In genomic region chrX:136115015-136115414, GRCm38 (mm10) we compare ENCODE assay signal across 10 mouse cellular contexts. TPM values are rescaled to one million over a fixed set of nuclear protein-coding genes. Genes with fewer than 3 reads are reported as not detected.
A peak's percentile ranks its signal among the peaks of the same experiment; 100 is the strongest.
DNase-seq lines count a peak whose midpoint lies in the region; ATAC-seq and TF ChIP-seq lines count a peak whose summit lies in the region.
"Had no signal": no experiment of that assay in that cellular context is flagged by ENCODE, and none has a peak within 500 bp of the region (broad histone marks: within the 10 kb centered on the region; RNA-seq: fewer than 3 reads in every experiment).

No protein-coding gene starts in this region.

- DNase-seq in neural tube, embryonic 11.5 days (ENCODE audit: low spot score), result no peak
- DNase-seq in neural tube, embryonic 10.5 days (ENCODE audit: extremely low spot score, low spot score), result no peak
- DNase-seq in limb, embryonic 14.5 days (ENCODE audit: low spot score), result no peak
- DNase-seq in right cerebral cortex, postnatal 36 days (ENCODE audit: low spot score in 2 of 2), result no peak
- no peak for DNase-seq in cerebellum, adult 11 months
- DNase-seq: liver, embryonic 13.5 days had no signal

- peak overlapping the region; percentile 59 for H3K4me2 ChIP-seq in heart, embryonic 11.5 days
- no peak overlapping the region for H3K4me2 ChIP-seq in heart, embryonic 12.5 days
- peak overlapping the region; percentile 42; the same call in 1 of the 2 replicates for H3K4me2 ChIP-seq in neural tube, embryonic 11.5 days (ENCODE audit: low read depth)
- H3K4me2 ChIP-seq in limb, embryonic 14.5 days (replicated peaks; ENCODE audit: low read depth, low read length, severe bottlenecking), result peak overlapping the region; percentile 51; the same call in 1 of the 2 replicates

- no peak for ATAC-seq in heart, embryonic 11.5 days (replicated peaks; ENCODE audit: insufficient number of reproducible peaks, low FRiP score, low TSS enrichment)
- ATAC-seq in heart, embryonic 12.5 days (ENCODE audit: insufficient number of reproducible peaks, low FRiP score), result no peak
- ATAC-seq in neural tube, embryonic 11.5 days (ENCODE audit: insufficient read depth, low FRiP score, low TSS enrichment), result peak; percentile 28
- no peak for ATAC-seq in limb, embryonic 14.5 days (ENCODE audit: low FRiP score, low read depth)
- ATAC-seq in CD4-positive, CD25-positive, alpha-beta regulatory T cell, adult 4 months, result no peak

- H3K4me1 ChIP-seq in heart, embryonic 11.5 days (ENCODE audit: control insufficient read depth, insufficient read depth, low read length), result no peaks in the 10 kb centered on the region
- no peaks in the 10 kb centered on the region for H3K4me1 ChIP-seq in heart, embryonic 12.5 days (replicated peaks)
- H3K4me1 ChIP-seq in neural tube, embryonic 11.5 days (ENCODE audit: control insufficient read depth, insufficient read depth, low read length), result no peaks in the 10 kb centered on the region
- no peaks in the 10 kb centered on the region for H3K4me1 ChIP-seq in limb, embryonic 14.5 days (ENCODE audit: control insufficient read depth, insufficient read depth, low read length)
- H3K4me1 ChIP-seq: liver, embryonic 13.5 days had no signal

- no peak overlapping the region for H3K4me3 ChIP-seq in heart, embryonic 11.5 days (ENCODE audit: low read depth, low read length)
- no peak overlapping the region for H3K4me3 ChIP-seq in heart, embryonic 12.5 days
- H3K4me3 ChIP-seq in neural tube, embryonic 11.5 days (ENCODE audit: low read depth, low read length), result no peak overlapping the region
- H3K4me3 ChIP-seq in limb, embryonic 14.5 days (replicated peaks; ENCODE audit: low read length), result peak overlapping the region; percentile 40; the same call in 1 of the 2 replicates
- H3K4me3 ChIP-seq: myocyte had no signal

- H3K9me3 ChIP-seq in heart, embryonic 11.5 days (replicated peaks; ENCODE audit: control insufficient read depth, low read length), result no peaks in the 10 kb centered on the region
- H3K9me3 ChIP-seq in heart, embryonic 12.5 days (replicated peaks), result no peaks in the 10 kb centered on the region
- H3K9me3 ChIP-seq in neural tube, embryonic 11.5 days (ENCODE audit: control insufficient read depth, low read length), result no peaks in the 10 kb centered on the region
- H3K9me3 ChIP-seq in limb, embryonic 14.5 days (ENCODE audit: control insufficient read depth, low read length), result no peaks in the 10 kb centered on the region
- H3K9me3 ChIP-seq: liver, embryonic 13.5 days had no signal

- no peak overlapping the region for H3K9ac ChIP-seq in heart, embryonic 11.5 days (ENCODE audit: low read depth, low read length)
- no peak overlapping the region for H3K9ac ChIP-seq in heart, embryonic 12.5 days
- no peak overlapping the region for H3K9ac ChIP-seq in neural tube, embryonic 11.5 days (ENCODE audit: low read length)
- H3K9ac ChIP-seq in limb, embryonic 14.5 days (ENCODE audit: low read depth, low read length, severe bottlenecking), result no peak overlapping the region
- H3K9ac ChIP-seq: liver, embryonic 13.5 days had no signal

- TF ChIP-seq POLR2A in limb, embryonic 14.5 days (IDR thresholded peaks at IDR 0.05; ENCODE audit: borderline replicate concordance, extremely low read depth, insufficient read depth, insufficient read length), result no peak

- no peaks in the 10 kb centered on the region for H3K27me3 ChIP-seq in heart, embryonic 11.5 days (ENCODE audit: control insufficient read depth, insufficient read depth, low read length)
- 0 out of 2 replicates have a peak, but pooled peaks cover 13% of the 10 kb centered on the region for H3K27me3 ChIP-seq in heart, embryonic 12.5 days (replicated peaks)
- H3K27me3 ChIP-seq in neural tube, embryonic 11.5 days (ENCODE audit: control insufficient read depth, insufficient read depth, low read length), result no peaks in the 10 kb centered on the region
- H3K27me3 ChIP-seq in limb, embryonic 14.5 days (ENCODE audit: control insufficient read depth, insufficient read depth, low read length), result peaks cover 3% of the 10 kb centered on the region; the same call in 1 of the 2 replicates

- WGBS in heart, embryonic 11.5 days (ENCODE audit: insufficient replicate concordance), result 24% methylated on average over 4 of the region's 4 CpGs
- 32% methylated on average over 4 of the region's 4 CpGs for WGBS in heart, embryonic 12.5 days
- WGBS in neural tube, embryonic 11.5 days, result 42% methylated on average over 4 of the region's 4 CpGs
- WGBS in limb, embryonic 14.5 days, result 38% methylated on average over 4 of the region's 4 CpGs

- no peaks in the 10 kb centered on the region for H3K36me3 ChIP-seq in heart, embryonic 11.5 days (ENCODE audit: control insufficient read depth, insufficient read depth, low read length)
- no peaks in the 10 kb centered on the region for H3K36me3 ChIP-seq in heart, embryonic 12.5 days
- H3K36me3 ChIP-seq in neural tube, embryonic 11.5 days (ENCODE audit: control insufficient read depth, insufficient read depth, low read length), result no peaks in the 10 kb centered on the region
- no peaks in the 10 kb centered on the region for H3K36me3 ChIP-seq in limb, embryonic 14.5 days (ENCODE audit: control insufficient read depth, insufficient read depth, low read length)
- H3K36me3 ChIP-seq: liver, embryonic 13.5 days had no signal

- no peak overlapping the region for H3K27ac ChIP-seq in heart, embryonic 11.5 days (ENCODE audit: low read depth, low read length)
- H3K27ac ChIP-seq in heart, embryonic 12.5 days (ENCODE audit: poor library complexity, severe bottlenecking), result no peak overlapping the region
- no peak overlapping the region for H3K27ac ChIP-seq in neural tube, embryonic 11.5 days (ENCODE audit: low read depth, low read length)
- H3K27ac ChIP-seq in limb, embryonic 14.5 days (replicated peaks; ENCODE audit: low read depth, low read length), result no peak overlapping the region
- H3K27ac ChIP-seq: liver, embryonic 13.5 days had no signal

RNA-seq across cellular contexts. Expression of gene Bex4, which starts 23.8 kb away (rescaled TPM):
- polyA plus RNA-seq in heart, embryonic 11.5 days (2014; fragmentation: Nextera tagmentation; extraction: Ambion mirVana), result 221 and 236 TPM in 2 replicates
- 216 and 218 TPM in 2 replicates for polyA plus RNA-seq in heart, embryonic 12.5 days (2016; fragmentation: Nextera tagmentation; extraction: Ambion mirVana)
- polyA plus RNA-seq in neural tube, embryonic 11.5 days (2014; fragmentation: Nextera tagmentation; extraction: Ambion mirVana), result 65.6 and 70.7 TPM in 2 replicates
- 16.6 and 30.9 TPM in 2 replicates for polyA plus RNA-seq in limb, embryonic 14.5 days (2012; rRNA removed)
- polyA plus RNA-seq in limb, embryonic 14.5 days (2014; fragmentation: Nextera tagmentation; extraction: Ambion mirVana), result 38.3 and 43.5 TPM in 2 replicates
- polyA plus RNA-seq in CD4-positive, CD25-positive, alpha-beta regulatory T cell, adult 4 months (2017; shearing (Covaris generic)), result not detected
- polyA plus RNA-seq: myocyte had no signal

RNA-seq across cellular contexts. Expression of gene Nxf3, which starts 30.0 kb away (rescaled TPM):
- polyA plus RNA-seq in heart, embryonic 11.5 days (2014; fragmentation: Nextera tagmentation; extraction: Ambion mirVana), result 0.53 and 0.56 TPM in 2 replicates
- 0.68 and 0.78 TPM in 2 replicates for polyA plus RNA-seq in heart, embryonic 12.5 days (2016; fragmentation: Nextera tagmentation; extraction: Ambion mirVana)
- polyA plus RNA-seq in neural tube, embryonic 11.5 days (2014; fragmentation: Nextera tagmentation; extraction: Ambion mirVana), result not detected in 2 replicates
- polyA plus RNA-seq in limb, embryonic 14.5 days (2012; rRNA removed), result 0.03 TPM in 2 replicates
- polyA plus RNA-seq in limb, embryonic 14.5 days (2014; fragmentation: Nextera tagmentation; extraction: Ambion mirVana), result not detected in 2 replicates
- polyA plus RNA-seq in CD4-positive, CD25-positive, alpha-beta regulatory T cell, adult 4 months (2017; shearing (Covaris generic)), result not detected

RNA-seq across cellular contexts. Expression of gene Bex2, which starts 47.0 kb away (rescaled TPM):
- 58.7 and 66.7 TPM in 2 replicates for polyA plus RNA-seq in heart, embryonic 11.5 days (2014; fragmentation: Nextera tagmentation; extraction: Ambion mirVana)
- 44.0 and 50.0 TPM in 2 replicates for polyA plus RNA-seq in heart, embryonic 12.5 days (2016; fragmentation: Nextera tagmentation; extraction: Ambion mirVana)
- 273 and 298 TPM in 2 replicates for polyA plus RNA-seq in neural tube, embryonic 11.5 days (2014; fragmentation: Nextera tagmentation; extraction: Ambion mirVana)
- 33.5 and 52.3 TPM in 2 replicates for polyA plus RNA-seq in limb, embryonic 14.5 days (2012; rRNA removed)
- 65.5 and 78.4 TPM in 2 replicates for polyA plus RNA-seq in limb, embryonic 14.5 days (2014; fragmentation: Nextera tagmentation; extraction: Ambion mirVana)
- 1 to 10 TPM in 1 of 2 experiments, under 1 TPM in 1; 0.77 to 3.4 TPM for polyA plus RNA-seq in CD4-positive, CD25-positive, alpha-beta regulatory T cell, adult 4 months (2017; shearing (Covaris generic))

RNA-seq across cellular contexts. Expression of gene Tceal8, which starts 57.1 kb away (rescaled TPM):
- polyA plus RNA-seq in heart, embryonic 11.5 days (2014; fragmentation: Nextera tagmentation; extraction: Ambion mirVana), result 281 and 290 TPM in 2 replicates
- 265 and 277 TPM in 2 replicates for polyA plus RNA-seq in heart, embryonic 12.5 days (2016; fragmentation: Nextera tagmentation; extraction: Ambion mirVana)
- polyA plus RNA-seq in neural tube, embryonic 11.5 days (2014; fragmentation: Nextera tagmentation; extraction: Ambion mirVana), result 201 and 224 TPM in 2 replicates
- polyA plus RNA-seq in limb, embryonic 14.5 days (2012; rRNA removed), result 110 and 148 TPM in 2 replicates
- 203 and 216 TPM in 2 replicates for polyA plus RNA-seq in limb, embryonic 14.5 days (2014; fragmentation: Nextera tagmentation; extraction: Ambion mirVana)
- polyA plus RNA-seq in CD4-positive, CD25-positive, alpha-beta regulatory T cell, adult 4 months (2017; shearing (Covaris generic)), result 1 to 10 TPM; 1.0 to 1.4 TPM

Comparison
In these comparisons a context has a peak if more than half of its experiments do, and no peak if none do; other contexts are left out.
1. RNA of gene Bex4, which starts 23.8 kb away (polyA plus RNA-seq): 221 to 236 TPM in heart, embryonic 11.5 days, 216 to 218 TPM in heart, embryonic 12.5 days, 65.6 to 70.7 TPM in neural tube, embryonic 11.5 days and 16.6 to 43.5 TPM in limb, embryonic 14.5 days; not detected in CD4-positive, CD25-positive, alpha-beta regulatory T cell, adult 4 months; every median in the first group is over 10 times any median in the second.
2. RNA of gene Bex2, which starts 47.0 kb away (polyA plus RNA-seq): 273 to 298 TPM in neural tube, embryonic 11.5 days, 58.7 to 66.7 TPM in heart, embryonic 11.5 days, 33.5 to 78.4 TPM in limb, embryonic 14.5 days and 44.0 to 50.0 TPM in heart, embryonic 12.5 days; 0.77 to 3.4 TPM in CD4-positive, CD25-positive, alpha-beta regulatory T cell, adult 4 months; every median in the first group is over 4 times any median in the second.